Mouse (Mus musculus): ENCODE measurements around the gene Treml2. TPM values are rescaled to one million over a fixed set of nuclear protein-coding genes. Genes with fewer than 3 reads are reported as not detected.
"Not testable (repeated sequence)": the region's sequence is repeated elsewhere in the genome, so short reads cannot be mapped to it uniquely, and the experiment has no call there.

Treml2 gene
- total and polyA plus RNA-seq, 3 experiments, result 15.6 to 84.3 (median 63.4) TPM

DNA sequence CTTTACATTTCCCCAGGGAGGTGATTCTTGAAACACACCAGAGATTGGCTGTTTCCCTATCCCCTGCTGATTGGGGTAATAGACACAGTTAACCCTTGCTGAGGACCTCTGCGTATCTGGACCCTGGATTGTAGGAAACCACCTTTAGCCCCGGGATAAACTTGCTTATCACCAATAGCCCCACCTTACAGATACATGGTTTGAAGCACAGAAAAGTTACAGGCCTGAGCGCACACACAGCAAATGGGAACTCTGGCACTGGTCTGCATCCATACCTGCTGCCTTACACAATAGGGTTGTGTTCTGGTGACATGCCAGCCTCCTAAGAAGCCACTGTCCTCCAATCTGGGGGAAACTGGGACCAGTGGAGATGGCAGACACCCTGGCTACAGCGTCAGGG lies 46.5 kb downstream of the Treml2 start:
- TF ChIP-seq TAL1 (conservative IDR thresholded peaks at IDR 0.05; ENCODE audit: low read depth, low read length), result no peak
- no peak for TF ChIP-seq GATA2 (IDR thresholded peaks at IDR 0.05; ENCODE audit: borderline replicate concordance, low read depth, low read length)
- TF ChIP-seq CTCF (IDR thresholded peaks at IDR 0.05; ENCODE audit: low read depth, low read length), result no peak
- no peak for TF ChIP-seq GATA1 (IDR thresholded peaks at IDR 0.05; ENCODE audit: borderline replicate concordance, low read length)
- TF ChIP-seq POLR2AphosphoS5 (IDR thresholded peaks at IDR 0.05; ENCODE audit: insufficient replicate concordance, low read depth, low read length), result no peak
- DNase-seq (ENCODE audit: low spot score) (no peak), ATAC-seq (ENCODE audit: extremely low read depth, insufficient number of reproducible peaks, low FRiP score, poor library complexity, severe bottlenecking) (no peak)
- Histone ChIP-seq H3K9me3 (replicated peaks) (no peaks in the 10 kb centered on the region), H3K4me3 (ENCODE audit: low read depth, low read length) (no peak overlapping the region), H3K36me3 (replicated peaks) (no peaks in the 10 kb centered on the region), H3K27me3 (ENCODE audit: insufficient read depth, low read length) (peaks cover 15% of the 10 kb centered on the region; the same call in 1 of the 2 replicates), H3K4me1 (ENCODE audit: insufficient read depth, low read depth, low read length) (peaks cover 37% of the 10 kb centered on the region)

DNA sequence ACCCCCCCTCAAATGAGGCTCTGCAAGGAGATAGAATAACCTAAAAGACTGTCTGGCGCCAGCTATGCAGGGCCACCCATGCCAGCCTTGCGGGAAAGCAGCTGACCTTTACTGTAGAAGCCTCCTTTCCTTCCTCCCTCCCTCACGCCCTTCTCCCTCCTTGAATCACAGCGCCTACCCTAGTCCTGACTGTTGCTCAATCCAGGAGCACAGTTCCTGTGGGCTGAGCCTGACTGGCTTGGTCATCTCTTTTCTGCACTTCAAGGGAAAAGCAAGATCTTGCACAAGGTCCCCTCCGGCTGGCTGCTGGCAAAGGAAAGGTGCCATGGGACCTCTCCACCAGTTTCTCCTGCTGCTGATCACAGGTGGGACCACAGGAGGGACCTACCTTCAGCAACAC lies 46.9 kb downstream of the Treml2 start, which contains the start of gene Trem2:
Gene Trem2, plus strand, starts transcription at position 171 of the 400 bp plus-strand sequence.
- TF ChIP-seq POLR2AphosphoS5 (IDR thresholded peaks at IDR 0.05; ENCODE audit: insufficient replicate concordance, low read depth, low read length) (no peak), GATA2 (IDR thresholded peaks at IDR 0.05; ENCODE audit: borderline replicate concordance, low read depth, low read length) (no peak)
- no peak for ATAC-seq (ENCODE audit: extremely low read depth, insufficient number of reproducible peaks, low FRiP score, poor library complexity, severe bottlenecking)
- peaks cover 33% of the 10 kb centered on the region for H3K4me1 ChIP-seq (ENCODE audit: insufficient read depth, low read depth, low read length)

GRCm38 (mm10) chr17:48346834-48347233 lies 47.5 kb downstream of the Treml2 start:
- ATAC-seq (ENCODE audit: extremely low read depth, insufficient number of reproducible peaks, low FRiP score, poor library complexity, severe bottlenecking) (no peak), DNase-seq (ENCODE audit: low spot score) (no peak)
- Histone ChIP-seq H3K4me3 (ENCODE audit: low read depth, low read length) (no peak overlapping the region), H3K9me3 (replicated peaks) (no peaks in the 10 kb centered on the region), H3K4me1 (ENCODE audit: insufficient read depth, low read depth, low read length) (peaks cover 27% of the 10 kb centered on the region), H3K36me3 (replicated peaks) (no peaks in the 10 kb centered on the region), H3K27me3 (ENCODE audit: insufficient read depth, low read length) (peaks cover 20% of the 10 kb centered on the region; the same call in 1 of the 2 replicates)
- TF ChIP-seq TAL1 (conservative IDR thresholded peaks at IDR 0.05; ENCODE audit: low read depth, low read length), result no peak
- TF ChIP-seq POLR2AphosphoS5 (IDR thresholded peaks at IDR 0.05; ENCODE audit: insufficient replicate concordance, low read depth, low read length), result no peak
- TF ChIP-seq CTCF (IDR thresholded peaks at IDR 0.05; ENCODE audit: low read depth, low read length), result no peak
- TF ChIP-seq GATA2 (IDR thresholded peaks at IDR 0.05; ENCODE audit: borderline replicate concordance, low read depth, low read length), result no peak
- no peak for TF ChIP-seq GATA1 (IDR thresholded peaks at IDR 0.05; ENCODE audit: borderline replicate concordance, low read length)

More for the DNA sequence above, 46.9 kb downstream of the Treml2 start, which contains the start of gene Trem2:
- no peaks in the 10 kb centered on the region for H3K36me3 ChIP-seq (replicated peaks)
- no peak within 1 kb of the TSS for H3K4me3 ChIP-seq (ENCODE audit: low read depth, low read length)
- no peak for DNase-seq (ENCODE audit: low spot score)
- no peaks in the 10 kb centered on the region for H3K9me3 ChIP-seq (replicated peaks)
- peaks cover 15% of the 10 kb centered on the region; the same call in 1 of the 2 replicates for H3K27me3 ChIP-seq (ENCODE audit: insufficient read depth, low read length)

DNA sequence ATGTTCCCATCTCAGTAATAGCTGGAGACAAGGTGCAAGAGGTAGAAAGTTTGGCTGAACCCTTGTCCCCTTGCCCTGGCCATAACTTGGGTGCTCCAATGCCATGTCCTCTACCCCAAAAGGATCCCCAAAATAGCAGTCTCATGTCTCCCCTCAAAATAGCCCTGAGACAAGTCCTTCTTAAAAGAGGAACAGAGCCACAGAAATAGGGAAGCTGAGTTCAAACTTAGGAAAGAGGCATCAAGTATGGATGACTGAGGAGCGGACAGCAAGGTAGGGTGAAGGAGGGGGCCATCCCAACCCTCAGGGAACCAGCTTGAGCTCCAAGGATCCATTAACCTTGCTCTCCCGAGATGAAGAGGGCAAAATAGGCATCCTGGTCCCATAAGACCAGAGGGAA lies 48.0 kb downstream of the Treml2 start:
- DNase-seq (ENCODE audit: low spot score) (no peak), ATAC-seq (ENCODE audit: extremely low read depth, insufficient number of reproducible peaks, low FRiP score, poor library complexity, severe bottlenecking) (peak; percentile 22; the same call in 1 of the 2 replicates)
- Histone ChIP-seq H3K36me3 (replicated peaks) (no peaks in the 10 kb centered on the region), H3K9me3 (replicated peaks) (no peaks in the 10 kb centered on the region), H3K4me3 (ENCODE audit: low read depth, low read length) (no peak overlapping the region), H3K4me1 (ENCODE audit: insufficient read depth, low read depth, low read length) (peaks cover 23% of the 10 kb centered on the region), H3K27me3 (ENCODE audit: insufficient read depth, low read length) (peaks cover 24% of the 10 kb centered on the region; the same call in 1 of the 2 replicates)
- no peak for TF ChIP-seq TAL1 (conservative IDR thresholded peaks at IDR 0.05; ENCODE audit: low read depth, low read length)

DNA sequence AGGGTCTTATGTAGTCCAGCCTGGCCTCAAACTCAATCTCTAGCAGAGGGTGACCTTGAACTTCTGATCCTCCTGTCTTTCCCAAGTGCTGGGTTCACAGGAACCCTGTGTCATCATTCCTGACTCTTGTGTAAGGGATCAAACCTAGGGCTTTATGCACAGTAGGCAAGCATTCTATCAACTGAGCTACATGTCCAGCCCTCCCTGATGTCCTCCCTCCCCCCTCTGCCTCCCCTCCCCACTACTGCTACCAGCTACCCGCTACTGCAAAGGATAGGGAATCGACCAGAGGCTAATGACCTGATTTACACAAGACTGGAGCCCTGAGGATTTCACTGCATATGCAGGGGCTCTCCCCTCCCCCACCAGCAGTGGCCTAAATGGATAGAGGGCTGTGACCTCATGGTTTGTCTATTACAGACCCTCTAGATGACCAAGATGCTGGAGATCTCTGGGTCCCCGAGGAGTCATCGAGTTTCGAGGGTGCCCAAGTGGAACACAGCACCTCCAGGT lies 51.4 kb downstream of the Treml2 start:
- Histone ChIP-seq H3K4me1 (ENCODE audit: insufficient read depth, low read depth, low read length) (peaks cover 20% of the 10 kb centered on the region), H3K9me3 (replicated peaks) (no peaks in the 10 kb centered on the region), H3K4me3 (ENCODE audit: low read depth, low read length) (no peak overlapping the region), H3K36me3 (replicated peaks) (no peaks in the 10 kb centered on the region), H3K27me3 (ENCODE audit: insufficient read depth, low read length) (peaks cover 26% of the 10 kb centered on the region; the same call in 1 of the 2 replicates)
- DNase-seq (ENCODE audit: low spot score) (no peak), ATAC-seq (ENCODE audit: extremely low read depth, insufficient number of reproducible peaks, low FRiP score, poor library complexity, severe bottlenecking) (no peak)
- TF ChIP-seq POLR2AphosphoS5 (IDR thresholded peaks at IDR 0.05; ENCODE audit: insufficient replicate concordance, low read depth, low read length), result no peak
- no peak for TF ChIP-seq GATA2 (IDR thresholded peaks at IDR 0.05; ENCODE audit: borderline replicate concordance, low read depth, low read length)
- TF ChIP-seq GATA1 (IDR thresholded peaks at IDR 0.05; ENCODE audit: borderline replicate concordance, low read length), result no peak
- TF ChIP-seq CTCF (IDR thresholded peaks at IDR 0.05; ENCODE audit: low read depth, low read length), result no peak
- TF ChIP-seq TAL1 (conservative IDR thresholded peaks at IDR 0.05; ENCODE audit: low read depth, low read length), result no peak

- not testable (repeated sequence) for H3K36me3 ChIP-seq (replicated peaks); H3K4me3 ChIP-seq (ENCODE audit: low read depth, low read length); H3K4me1 ChIP-seq (ENCODE audit: insufficient read depth, low read depth, low read length); ATAC-seq (ENCODE audit: extremely low read depth, insufficient number of reproducible peaks, low FRiP score, poor library complexity, severe bottlenecking); DNase-seq (ENCODE audit: low spot score); H3K9me3 ChIP-seq (replicated peaks)
- H3K27me3 ChIP-seq (ENCODE audit: insufficient read depth, low read length), result peaks cover 19% of the 10 kb centered on the region
Observed at GRCm38 (mm10) chr17:48352976-48353375, 53.7 kb downstream of the Treml2 start.

GRCm38 (mm10) chr17:48355822-48356221 lies 56.5 kb downstream of the Treml2 start:
- no peak for DNase-seq (ENCODE audit: low spot score)

More at GRCm38 (mm10) chr17:48355822-48356221, 56.5 kb downstream of the Treml2 start:
- no peak for ATAC-seq (ENCODE audit: extremely low read depth, insufficient number of reproducible peaks, low FRiP score, poor library complexity, severe bottlenecking)
- Histone ChIP-seq H3K4me1 (ENCODE audit: insufficient read depth, low read depth, low read length) (peaks cover 18% of the 10 kb centered on the region), H3K36me3 (replicated peaks) (no peaks in the 10 kb centered on the region), H3K27me3 (ENCODE audit: insufficient read depth, low read length) (peaks cover 13% of the 10 kb centered on the region), H3K9me3 (replicated peaks) (no peaks in the 10 kb centered on the region), H3K4me3 (ENCODE audit: low read depth, low read length) (no peak overlapping the region)
- TF ChIP-seq TAL1 (conservative IDR thresholded peaks at IDR 0.05; ENCODE audit: low read depth, low read length) (no peak), POLR2AphosphoS5 (IDR thresholded peaks at IDR 0.05; ENCODE audit: insufficient replicate concordance, low read depth, low read length) (no peak), CTCF (IDR thresholded peaks at IDR 0.05; ENCODE audit: low read depth, low read length) (no peak), GATA1 (IDR thresholded peaks at IDR 0.05; ENCODE audit: borderline replicate concordance, low read length) (no peak), GATA2 (IDR thresholded peaks at IDR 0.05; ENCODE audit: borderline replicate concordance, low read depth, low read length) (no peak)
